Mouse (Mus musculus) ES-CJ7 (cell line): ENCODE results near the gene Arhgef39.

Experiments
- DNase-seq: peaks from one replicate; pipeline ENCODE4 v3.0.0; 2011; ENCODE audit warnings: low read depth, low spot score

The Arhgef39 gene

DNA sequence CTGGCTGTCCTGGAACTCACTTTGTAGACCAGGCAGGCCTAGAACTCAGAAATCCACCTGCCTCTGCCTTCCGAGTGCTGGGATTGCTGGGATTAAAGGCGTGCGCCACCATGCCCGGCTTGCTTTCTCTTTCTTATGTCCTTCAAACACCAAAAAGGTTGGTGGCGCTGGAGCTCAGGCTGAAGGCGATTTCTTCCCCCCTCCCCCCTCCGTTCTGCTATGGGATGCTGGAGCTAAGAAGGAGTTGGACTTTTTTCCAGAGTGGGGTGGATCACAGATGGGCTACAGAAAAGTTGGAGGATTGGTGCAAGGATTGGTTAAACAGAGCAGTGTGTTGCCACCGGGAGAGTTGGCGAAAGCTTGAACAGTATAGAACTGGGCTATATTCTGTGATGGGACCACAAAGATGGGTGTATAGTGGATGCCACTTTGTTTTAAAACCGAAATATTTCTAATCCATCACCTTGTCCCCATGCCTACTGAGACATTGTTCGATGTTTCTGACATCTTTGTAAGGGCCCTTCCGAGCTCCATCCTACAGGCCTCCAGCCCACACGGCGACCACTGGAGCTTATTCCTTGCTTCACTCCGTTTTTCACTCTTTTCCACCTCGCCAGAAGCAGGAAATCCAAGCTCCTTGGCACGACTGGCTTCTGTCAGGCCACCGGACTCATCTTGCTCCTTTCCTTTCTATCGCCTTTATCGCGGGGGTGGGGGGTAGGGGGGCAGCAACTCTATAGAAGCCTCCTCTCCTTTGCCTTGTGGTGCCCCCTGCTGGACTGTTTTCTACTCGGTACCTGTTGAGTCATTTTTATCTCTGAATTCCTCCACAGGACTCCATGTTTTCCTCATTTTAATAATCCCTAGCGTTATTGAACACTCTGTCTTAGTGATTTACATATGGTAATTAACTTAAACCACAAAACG, 20.3 kb downstream of the Arhgef39 start:
- DNase-seq = peak; percentile 61

DNA sequence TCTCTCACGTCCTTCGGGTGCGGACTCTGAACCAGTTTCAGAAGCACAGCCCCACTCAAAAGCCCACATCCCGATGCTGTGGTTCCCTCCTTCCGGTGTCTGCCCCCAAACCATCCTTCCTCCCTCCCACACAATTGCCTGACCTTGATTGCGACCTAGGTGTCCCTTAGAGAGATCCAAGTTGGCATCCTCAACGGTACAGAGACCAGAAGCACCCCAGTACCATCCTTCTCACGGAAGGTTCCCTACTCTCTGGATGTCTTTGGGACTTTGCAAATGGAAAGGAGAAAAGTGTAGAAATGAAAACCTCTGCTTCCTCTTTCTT, 21.0 kb downstream of the Arhgef39 start:
- DNase-seq = no peak

DNA sequence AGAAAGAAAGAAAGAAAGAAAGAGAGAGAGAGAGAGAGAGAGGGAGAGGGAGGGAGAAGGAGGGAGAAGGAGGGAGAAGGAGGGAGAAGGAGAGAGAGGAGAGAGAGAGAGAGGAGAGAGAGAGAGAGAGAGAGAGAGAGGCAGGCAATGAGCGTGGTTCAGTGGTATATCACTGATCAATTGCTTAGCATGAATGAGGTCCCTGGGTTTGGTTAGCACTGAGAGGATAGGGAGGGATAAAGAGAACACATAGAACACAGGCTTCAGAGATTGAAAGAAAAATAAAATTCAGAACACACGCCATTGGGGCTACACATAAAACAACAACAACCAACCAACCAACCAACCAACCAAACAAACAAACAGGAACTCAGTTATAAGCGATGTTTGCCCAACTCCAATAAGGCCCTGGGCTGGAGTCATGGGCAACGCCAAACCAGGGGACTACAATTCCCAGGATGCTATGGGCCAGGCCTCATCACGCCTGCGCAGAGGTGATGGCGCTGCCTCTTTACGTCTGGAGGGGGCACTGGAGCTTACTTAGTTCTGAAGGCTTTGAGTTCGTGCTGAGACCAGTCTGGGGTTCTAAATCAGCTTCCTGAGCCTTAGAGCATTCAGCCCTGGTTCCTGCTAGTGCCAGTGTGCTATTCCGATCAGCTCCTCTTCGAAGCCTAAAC, 21.5 kb downstream of the Arhgef39 start:
- DNase-seq = peak; percentile 94

- peak; percentile 60 for DNase-seq
These were observed 22.9 kb downstream of the Arhgef39 start for GRCm38 (mm10) chr4:43476604-43477003.

DNA sequence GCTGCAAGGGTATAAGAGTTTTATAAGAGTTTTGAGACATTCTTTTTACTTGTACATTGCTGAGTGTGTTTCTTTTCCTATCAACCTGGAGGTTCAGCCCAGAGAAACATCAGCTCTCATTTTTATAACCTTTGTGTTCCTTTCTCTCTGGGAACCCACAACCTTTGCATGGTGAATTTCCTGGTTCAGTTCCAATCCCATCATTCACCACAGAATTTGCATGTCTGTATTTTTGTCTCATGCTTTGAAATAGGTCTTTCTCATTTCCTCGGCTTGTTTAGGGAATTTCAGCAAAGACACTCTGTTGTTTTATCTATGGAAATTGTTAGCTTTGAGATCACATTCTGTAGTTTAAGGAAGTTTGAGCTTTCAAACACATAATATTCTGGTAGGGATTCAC, 25.9 kb downstream of the Arhgef39 start:
- DNase-seq = no peak

DNA sequence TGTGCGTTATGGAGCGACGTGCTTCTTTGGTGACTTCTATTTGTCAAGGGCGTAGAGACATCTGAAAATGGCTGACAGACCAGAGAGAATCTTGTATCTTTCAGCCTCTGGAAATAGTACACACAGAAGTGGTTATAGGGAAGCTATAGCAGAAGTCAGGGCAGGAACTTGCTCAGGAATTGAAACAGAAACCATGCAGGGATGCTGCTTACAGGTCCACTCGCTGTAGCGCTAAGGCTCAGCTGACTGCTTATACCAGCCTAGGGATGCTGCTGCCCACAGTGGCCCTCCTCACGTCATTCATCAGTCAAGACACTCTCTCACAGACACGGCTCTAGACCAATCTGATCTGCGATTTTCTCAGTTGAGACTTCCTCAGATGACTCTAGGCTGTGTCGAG, 29.2 kb downstream of the Arhgef39 start:
- no peak for DNase-seq

DNA sequence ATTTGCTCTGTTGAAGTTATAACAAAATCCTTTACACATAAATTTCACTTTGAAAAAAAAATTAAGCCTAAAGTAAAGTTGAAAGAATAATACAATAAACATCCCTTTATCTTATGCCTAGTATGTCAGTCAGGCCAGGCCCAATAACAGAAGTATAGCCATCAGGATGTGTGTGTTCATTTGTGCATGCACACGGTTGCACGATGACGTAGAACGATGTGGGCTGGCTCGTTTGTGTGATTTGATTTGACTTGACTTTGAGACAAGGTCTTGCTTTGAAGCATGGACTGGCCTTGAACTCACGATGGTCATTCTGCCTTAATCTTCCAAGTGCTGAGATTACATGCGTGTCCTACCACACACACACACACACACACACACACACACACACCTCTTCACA, 32.6 kb downstream of the Arhgef39 start:
- DNase-seq = no peak

DNA sequence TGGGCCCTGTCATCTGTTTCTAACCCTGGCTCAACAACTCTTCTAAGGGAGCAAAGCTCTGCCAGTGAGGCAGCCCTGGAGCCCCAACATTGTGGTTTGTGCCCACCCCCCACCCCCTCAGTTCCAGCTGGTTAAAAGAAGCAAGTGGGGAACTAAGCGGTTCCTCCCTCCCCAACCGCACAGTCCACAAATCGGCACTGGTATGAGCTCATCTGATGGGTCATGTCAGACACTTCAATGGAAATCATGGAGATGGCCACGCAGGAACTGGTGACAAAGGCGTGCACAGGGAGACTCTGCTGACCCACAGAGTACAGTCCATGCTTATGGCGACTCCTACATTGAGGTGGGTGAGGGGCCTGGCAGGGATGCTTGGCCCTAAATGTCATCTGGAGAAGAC, 33.6 kb downstream of the Arhgef39 start:
- DNase-seq = no peak

GRCm38 (mm10) chr4:43463102-43463501, 36.4 kb downstream of the Arhgef39 start:
- DNase-seq = no peak

GRCm38 (mm10) chr4:43457124-43457523, 42.4 kb downstream of the Arhgef39 start:
- no peak for DNase-seq

- DNase-seq = no peak
These were observed 43.0 kb downstream of the Arhgef39 start for GRCm38 (mm10) chr4:43456470-43456869.

- DNase-seq = no peak
These were observed 45.3 kb downstream of the Arhgef39 start, which contains the start of gene Cd72 for GRCm38 (mm10) chr4:43454041-43454836. Gene Cd72 (minus strand): TSS chr4:43454628.

GRCm38 (mm10) chr4:43453413-43453812, 46.1 kb downstream of the Arhgef39 start:
- no peak for DNase-seq

- no peak for DNase-seq
These were observed 47.2 kb downstream of the Arhgef39 start for GRCm38 (mm10) chr4:43452315-43452714.

GRCm38 (mm10) chr4:43448554-43448953, 50.9 kb downstream of the Arhgef39 start:
- DNase-seq = no peak

DNA sequence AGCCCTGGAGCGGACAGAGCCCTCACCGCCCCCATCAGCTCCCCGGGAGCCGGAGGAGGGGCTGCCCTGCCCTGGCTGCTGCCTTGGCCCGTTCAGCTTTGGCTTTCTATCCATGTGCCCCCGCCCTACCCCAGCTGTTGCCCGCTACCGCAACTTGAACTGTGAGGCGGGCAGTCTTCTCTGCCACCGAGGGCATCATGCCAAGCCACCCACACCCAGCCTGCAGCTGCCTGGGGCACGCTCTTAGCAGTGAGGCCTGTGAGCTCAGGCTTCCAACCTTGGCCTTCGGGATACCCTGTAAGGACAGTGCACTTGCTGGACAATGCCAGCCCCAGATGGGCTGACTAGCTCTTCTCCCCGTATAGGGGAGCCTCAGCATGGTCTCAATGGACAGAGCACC, 52.2 kb downstream of the Arhgef39 start:
- no peak for DNase-seq
